Mouse (Mus musculus) hindlimb bud, embryonic 11.5 days (tissue): ENCODE data around the gene Mtg2.

Source experiments
- DNase-seq: peaks from one replicate; pipeline ENCODE4 v3.0.0-alpha.2; 2012; ENCODE audit warnings: low read depth, low spot score; ENCODE audit errors: extremely low spot score

The Mtg2 gene

DNA sequence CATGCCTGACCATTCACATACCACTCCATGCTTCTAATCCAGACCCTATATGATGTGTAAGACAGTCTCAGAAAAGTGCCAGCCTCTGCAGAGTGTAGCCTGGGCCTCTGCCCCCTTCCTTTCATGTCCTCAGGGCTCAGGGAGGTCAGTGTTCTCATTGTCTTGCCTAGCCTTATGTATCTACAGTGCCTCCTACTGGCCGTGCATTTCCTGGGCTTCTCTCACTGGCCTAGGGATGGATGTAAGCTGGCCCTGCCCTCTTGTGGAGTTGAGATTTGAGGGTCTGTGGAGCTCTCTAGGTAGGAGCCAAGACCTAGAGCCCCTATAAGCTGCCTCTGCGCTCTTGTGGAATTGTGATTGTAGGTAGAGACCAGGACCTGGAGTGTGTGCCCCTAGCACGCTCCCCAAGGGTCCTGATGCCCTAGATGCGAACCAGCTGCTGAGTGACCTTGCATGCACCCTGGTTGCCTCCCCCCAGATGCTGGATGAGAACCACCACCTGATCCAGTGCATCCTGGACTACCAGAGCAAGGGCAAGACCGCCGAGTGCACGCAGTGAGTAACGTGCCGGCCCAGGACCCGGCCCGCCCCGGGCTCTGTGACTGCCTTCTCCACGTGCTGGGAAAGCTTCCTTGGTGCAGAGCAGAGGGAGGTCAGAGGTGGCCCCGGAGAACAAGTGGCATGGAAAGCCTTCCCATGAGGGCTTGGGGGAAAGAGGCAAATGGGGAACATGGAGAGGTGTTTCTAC is 18.2 kb upstream of the Mtg2 start:
- DNase-seq: no peak

DNA sequence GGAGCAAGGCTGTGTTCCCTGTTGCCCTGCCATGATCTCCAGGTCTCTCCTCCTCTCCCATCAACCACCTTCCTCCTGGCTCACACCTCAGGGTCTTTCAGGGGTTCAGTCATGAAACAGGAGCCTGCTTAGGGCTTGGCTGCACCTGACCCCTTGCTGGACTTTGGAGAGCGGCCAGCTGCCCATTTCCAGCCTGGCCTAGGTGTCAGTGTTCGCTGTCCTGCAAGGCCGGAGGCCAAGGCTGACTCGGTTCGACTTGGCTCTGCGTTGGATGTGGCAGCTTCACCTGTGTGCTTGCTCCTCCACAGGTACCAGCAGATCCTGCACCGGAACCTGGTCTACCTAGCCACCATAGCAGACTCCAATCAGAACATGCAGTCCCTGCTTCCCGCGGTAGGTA is 17.4 kb upstream of the Mtg2 start:
- DNase-seq: no peak

DNA sequence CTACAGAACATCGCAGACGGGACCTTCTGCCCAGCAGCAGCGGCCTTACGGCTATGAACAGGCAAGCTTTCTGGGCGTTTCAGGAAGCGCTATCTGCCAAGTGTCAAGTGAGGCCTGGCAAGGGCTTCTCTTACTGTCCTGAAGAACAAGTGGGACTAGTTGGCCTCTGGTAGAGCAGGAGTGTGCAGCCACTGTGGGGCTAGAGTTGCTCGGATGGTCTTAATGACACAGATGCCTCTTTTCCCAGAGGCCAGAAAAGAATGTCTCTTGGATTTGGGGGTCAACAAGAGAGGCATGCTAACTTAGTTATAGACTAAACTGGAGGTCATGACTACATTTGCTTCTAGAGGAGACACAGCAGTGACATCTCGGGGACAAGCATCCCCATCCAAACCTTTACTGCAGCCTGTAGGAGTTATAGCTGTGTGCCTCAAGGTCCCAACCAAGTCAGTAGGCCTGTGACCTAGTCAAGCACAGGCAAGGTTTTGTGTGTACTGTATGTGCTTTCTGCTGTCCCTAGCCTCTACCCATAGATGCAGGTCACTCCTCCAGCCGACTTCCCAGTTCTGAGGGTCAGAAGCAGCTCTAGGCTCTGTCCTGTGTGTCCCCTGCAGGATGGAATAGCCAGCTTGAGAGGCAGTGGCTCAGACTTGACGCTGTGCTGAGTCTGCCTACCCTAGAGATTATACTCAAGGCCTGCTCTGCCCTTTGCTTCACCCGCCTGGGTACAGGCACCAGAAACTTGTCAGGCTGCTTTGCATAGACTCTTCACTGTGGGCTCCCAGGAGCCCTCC is 6.9 kb upstream of the Mtg2 start:
- no peak for DNase-seq

DNA sequence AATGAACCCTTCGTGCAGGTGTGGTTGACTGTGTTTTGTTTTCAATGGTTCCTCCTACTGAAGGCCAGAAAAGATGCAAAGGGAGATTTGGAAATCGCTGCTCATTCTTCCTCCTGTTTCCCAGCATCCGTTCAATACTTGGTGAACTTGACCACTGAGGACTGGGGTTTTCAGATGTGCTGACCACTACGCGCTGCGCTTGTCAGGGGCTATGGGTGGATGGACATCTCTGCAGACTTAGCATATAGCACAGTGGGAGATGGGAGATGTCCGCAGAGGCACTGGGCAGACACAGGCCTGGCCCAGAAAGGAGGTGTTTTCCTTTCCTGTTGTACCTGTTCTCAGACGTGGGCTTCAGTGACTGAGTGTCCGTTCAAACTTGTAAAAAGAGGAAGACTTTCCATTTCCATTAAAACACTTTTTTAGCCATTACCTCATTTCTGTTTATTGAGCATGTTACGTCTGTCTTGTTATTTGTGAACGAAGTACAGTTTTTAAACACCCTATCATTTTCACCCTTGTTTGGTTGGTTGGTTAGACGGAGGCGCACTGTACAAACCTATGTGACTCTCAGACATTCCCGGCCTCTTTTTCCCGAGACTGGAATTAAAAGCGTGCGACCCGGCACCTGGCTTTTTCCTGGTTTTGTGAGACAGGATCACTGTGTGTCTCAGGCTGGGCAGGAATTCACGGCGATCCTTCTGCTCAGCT is 463 bp upstream of the Mtg2 start:
- DNase-seq: no peak

DNA sequence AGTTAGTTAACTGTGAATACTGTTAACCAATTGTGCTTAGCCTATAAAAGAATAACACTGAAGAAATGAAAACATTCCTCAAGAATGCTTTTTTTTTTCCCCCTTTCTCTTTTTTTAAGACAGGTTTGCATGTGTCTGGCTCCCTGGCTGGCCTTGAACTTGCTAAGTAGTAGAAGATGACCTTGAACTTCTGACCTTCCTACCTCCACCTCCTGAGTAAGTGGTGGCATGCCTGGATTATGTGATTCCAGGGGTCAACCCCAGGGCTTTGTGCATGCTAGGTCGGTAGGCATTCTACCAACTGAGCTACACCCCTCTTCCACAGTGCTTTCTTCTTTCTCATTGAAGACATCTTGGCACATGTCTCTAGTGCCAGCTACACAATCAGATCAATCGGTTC is 1.3 kb downstream of the Mtg2 start:
- no peak for DNase-seq

DNA sequence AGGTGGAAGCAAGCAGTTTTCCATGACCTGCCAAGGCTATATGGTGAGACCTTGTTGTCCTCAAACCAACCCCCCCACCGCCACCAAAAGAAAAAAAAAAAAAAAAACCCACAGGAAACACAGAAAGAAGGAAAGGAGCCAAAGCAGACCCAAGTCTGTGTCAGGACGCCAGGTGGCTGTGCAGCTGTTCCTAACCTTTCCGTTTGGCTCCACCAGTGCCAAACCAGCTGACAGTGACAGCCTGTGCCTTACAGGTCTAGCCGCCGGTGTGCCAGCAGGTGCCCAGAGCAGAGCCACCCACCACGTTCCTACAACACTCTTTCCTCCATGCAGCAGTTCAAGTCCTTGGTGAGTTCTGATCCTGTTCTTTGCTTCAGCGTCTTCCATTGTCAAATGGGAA is 2.5 kb downstream of the Mtg2 start:
- DNase-seq: no peak

DNA sequence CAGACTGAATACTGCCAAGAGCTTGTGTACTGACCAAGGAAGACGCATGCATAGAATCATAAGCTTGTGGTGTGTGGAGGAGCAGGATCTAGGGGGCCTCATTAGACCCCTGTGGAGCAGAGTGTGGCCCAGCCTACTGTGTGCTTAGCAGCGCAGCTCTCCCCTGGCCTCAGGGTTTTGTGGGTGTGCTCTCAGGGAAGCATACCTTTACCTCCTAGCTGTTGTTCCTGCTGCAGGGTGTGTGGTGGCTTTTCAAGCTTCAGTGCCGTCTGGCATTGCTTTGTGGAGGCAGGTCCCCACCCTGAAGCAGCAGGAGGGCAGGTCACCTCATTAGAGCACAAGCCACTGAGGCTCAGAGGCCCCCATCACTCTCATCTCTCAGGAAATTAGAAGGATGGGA is 7.2 kb downstream of the Mtg2 start:
- no peak for DNase-seq

DNA sequence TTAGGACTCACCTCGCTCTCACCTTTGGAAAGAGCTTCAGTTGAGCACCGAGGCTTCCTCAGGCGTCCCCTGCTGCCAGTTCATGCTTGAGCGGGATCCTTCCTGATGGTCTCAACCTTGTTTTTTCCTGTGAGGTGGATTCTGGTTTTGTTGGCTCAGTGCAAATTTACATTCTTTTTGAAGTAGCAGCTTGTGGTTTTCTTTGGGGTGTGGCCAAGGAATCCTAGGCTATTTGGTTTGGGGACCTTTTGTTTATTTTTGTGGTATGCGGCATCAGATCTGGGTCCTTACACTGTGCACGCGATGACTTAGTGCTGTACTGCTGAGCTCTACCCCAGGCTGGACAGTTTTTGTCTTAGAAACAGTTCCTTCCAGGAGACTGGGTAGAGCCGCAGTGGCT is 10.3 kb downstream of the Mtg2 start:
- no peak for DNase-seq

DNA sequence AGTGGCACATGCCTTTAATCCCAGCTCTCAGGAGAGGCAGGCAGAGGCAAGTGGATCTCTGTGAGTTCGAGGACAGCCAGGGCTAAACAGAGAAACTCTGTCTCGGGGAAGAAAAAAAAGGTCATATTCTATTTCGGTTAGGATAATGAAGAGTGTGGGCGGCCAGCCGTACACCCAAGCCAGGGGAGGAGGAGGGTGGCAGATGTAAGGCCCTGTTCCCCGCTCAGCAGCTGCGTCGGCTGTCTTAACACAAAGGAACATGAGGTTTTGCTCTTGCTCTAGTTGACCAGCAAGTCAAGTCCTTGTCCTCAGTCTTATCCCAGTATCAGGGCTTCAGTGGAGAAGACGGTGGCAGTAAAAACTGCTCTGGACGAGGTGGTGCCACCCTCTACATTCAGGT is 12.7 kb downstream of the Mtg2 start:
- DNase-seq: no peak

DNA sequence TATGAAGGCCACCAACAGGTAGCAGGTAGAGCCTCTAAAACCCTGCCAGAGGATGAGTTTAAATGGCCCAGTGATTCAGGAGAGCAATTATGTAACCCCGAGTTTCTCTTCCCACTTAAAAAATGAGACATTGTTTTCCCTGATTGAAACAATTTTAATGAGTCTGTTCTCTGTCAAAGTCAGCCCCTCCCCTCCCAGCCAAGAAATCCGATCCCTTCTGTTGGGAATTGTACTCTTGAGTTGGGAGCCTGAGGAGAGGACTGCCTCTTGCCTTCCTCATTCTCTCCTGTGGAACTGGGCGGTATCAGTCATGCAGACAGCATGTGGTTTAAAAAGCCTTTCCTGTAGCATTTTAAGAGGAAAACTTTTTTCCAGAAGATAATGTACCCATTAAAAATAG is 14.2 kb downstream of the Mtg2 start:
- DNase-seq: no peak

DNA sequence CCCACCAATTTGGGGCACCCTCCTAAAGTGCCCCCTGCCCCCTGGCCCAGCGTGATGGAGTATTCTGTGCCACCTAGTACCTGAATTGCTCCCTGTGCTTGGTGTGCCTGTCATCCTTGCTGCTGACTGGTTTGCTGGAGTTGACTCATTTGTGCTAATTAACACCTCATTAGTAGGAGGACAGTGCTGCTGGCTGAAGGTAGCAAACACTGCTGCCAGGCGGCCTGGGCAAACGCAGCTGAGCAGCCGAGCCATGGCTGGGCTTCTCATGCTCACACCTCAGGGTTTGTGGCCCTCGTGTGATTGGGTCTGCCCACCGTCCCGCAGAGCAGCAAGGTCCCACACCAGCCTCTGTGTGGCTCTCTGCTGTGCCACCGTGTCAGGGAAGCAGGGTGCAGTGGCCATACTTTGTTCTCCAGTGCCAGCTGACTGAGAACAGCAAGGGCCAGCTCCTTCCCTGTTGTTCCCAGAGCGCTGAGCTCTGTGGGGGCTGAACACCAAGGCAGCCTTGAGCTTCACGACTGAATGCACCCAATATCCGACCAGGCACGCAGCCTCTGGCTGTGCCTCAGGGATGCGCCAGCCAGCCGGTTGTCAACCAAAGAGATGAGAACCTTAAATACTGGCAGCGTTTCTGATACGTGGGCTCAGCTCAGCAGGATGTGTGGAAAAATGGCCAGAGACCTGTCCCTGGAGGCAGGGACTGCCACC is 15.7 kb downstream of the Mtg2 start:
- DNase-seq: no peak

DNA sequence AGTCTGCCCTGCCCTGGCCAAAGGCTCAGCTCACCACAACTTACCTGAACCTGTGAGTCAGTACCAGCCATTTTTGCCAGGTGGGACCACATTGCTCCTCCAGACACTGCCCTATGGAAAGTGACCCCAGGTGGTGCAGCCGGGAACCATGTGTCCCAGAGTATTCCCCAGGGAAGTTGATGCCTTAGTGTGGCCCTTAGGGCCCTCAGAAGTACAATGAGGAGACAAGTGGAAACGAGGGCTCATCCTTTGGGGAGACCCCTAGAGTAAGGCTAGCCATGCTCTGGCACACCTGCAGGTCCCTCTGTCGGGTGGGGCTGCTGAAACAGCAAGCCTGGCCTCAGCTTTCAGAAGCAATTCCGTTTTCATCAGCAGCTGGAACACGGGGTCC is 16.2 kb downstream of the Mtg2 start:
- DNase-seq: no peak

DNA sequence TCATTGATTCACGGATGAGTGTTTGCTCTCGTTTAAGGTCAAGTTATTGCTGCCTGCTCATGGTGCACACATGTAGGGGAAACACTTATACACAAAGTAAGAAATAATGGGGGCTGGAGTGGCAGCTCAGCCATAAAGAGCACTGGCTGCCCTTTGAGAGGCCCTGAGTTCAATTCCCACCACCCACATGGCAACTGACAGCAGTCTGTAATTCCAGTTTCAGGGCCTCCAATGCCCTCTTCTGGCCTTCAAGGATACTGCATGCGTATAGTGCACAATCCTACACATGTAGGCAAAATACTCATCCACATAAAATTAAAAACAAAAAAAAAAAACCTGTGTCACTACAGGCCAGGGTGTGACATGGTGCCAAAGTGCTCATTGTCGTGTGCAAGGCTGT is 17.1 kb downstream of the Mtg2 start:
- DNase-seq: no peak

DNA sequence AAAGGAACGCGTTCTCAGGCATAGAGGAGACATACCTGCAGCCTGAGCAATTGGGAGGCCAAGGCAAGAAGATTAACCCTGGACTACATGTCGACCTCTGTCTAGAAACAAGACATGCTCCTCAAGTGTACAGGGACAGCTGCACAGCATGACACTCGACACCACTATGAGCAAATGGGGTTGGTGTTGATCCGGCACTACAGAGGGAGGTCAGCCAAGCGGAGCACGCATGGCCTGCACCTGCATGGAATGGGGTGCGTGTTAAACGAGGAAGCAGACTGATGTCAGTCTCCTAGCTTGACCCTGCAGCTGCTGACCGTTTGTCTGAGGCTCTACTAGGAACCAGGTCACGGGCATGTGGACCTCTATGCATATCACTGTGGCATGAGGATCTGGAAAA is 19.9 kb downstream of the Mtg2 start:
- DNase-seq: no peak

DNA sequence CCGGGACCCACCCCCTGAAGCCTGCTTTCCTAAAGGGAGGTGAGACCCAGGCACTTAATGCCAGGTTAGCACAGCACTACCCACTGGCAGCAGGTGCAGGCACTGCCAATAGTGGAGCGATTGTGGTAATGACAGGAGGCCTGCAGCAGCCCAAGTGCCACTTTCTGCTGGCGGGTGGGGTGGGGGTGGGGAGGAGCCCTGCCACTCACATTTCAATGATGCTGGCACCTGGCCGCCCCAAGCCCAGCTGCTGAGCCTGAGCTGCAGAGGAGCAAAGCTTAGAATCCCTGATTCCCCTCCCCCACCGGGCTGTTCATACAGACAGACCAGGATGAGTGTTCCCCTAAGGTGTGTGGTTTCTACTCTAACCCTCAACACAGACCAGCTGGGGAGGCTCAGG is 25.3 kb downstream of the Mtg2 start:
- no peak for DNase-seq

DNA sequence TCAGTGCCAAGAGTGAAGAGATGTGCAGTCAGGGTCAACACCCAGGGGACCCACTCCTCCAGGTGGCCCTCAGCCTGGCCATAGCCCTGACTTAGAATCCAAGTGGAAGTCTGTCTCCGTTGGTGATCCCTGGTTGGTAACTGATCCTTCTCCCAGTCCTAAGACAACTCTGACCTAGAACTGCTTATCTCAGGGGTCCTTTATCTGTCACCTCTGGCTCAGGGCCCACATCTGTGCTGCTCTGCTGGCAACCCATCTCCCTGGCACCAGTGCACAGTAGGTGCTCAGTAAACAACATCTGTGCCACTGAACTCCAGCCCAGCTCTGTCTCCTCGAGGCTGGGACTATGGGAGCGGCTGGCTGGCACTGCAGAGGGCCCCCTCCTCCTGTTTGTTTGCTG is 27.2 kb downstream of the Mtg2 start:
- no peak for DNase-seq

DNA sequence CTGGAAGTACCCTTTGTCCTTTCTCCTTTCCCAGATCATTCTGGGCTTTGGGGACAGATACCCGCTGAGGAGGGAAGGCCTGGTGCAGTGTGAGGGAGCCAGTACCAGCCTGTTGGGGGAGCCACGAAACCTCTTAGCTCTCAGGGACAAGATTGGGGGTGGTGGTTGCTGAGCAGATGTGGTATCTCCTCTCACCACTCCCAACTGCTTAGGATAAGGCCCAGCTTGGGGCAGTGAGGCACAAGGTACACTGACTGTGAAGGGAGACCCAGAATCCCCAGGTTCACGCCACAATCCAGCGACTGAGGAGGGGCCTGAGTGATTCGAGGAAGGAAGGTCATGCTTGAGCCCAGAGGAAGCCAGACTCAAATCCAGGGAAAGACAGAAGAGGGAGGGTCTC is 27.8 kb downstream of the Mtg2 start:
- no peak for DNase-seq

DNA sequence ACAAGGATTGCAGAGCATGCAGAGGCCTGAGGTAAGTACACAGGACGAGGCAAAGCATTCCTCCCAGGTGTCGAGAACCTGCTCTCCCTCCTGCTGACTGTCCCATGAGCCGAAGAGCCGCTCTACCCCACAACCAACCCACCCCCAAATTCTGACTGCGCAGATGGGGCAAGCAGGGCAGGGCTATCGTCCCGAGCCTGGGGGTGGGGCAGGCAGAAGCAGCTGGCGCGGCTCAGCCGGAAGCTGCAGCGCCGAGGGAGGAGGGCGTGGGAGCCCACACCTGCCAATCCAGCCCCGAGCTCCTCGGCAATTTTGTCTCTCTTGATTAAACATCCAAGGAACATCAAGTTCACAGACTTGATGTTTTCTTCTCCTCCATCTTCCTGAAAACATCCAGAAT is 29.1 kb downstream of the Mtg2 start:
- no peak for DNase-seq

DNA sequence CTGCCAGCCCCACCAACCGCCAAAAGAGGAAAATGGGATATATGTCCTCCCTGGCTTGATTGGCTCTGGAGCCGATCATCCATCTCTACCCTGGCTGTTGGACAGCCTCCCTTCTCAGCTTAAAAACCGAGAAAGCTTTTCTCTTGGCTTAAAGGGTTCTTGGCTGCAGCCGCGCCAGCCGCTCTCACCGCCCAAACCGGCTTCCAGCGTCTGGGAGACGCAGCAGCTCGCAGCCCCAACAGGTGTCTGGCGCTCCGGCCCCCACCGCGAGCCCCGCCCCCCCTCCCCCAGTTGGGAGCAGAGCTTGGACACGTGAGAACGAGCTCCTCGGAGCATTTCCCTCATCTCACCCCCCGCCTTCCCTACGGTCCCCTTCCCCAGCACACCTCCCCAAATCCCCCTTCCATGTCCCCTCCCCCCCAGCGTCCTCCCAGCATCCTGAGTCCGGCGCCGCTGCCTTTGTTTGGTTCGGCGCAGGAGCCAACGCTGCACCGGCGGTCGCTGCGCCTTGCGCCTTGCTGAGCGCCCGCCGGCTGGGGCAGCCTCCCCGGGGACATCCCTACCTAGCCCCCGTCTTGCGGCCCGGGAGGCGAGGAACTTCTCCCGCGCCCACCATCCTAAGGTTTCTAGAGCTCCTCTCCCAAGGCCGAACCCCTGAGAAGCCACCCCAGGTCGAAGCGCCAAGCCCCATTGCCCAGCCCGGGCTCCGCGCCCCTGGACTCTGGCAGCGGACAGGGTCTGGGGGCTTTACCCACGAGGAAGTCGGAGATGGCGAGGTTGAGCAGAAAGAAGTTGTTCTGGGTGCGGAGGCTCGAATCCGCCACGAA is 33.0 kb downstream of the Mtg2 start:
- DNase-seq: no peak

DNA sequence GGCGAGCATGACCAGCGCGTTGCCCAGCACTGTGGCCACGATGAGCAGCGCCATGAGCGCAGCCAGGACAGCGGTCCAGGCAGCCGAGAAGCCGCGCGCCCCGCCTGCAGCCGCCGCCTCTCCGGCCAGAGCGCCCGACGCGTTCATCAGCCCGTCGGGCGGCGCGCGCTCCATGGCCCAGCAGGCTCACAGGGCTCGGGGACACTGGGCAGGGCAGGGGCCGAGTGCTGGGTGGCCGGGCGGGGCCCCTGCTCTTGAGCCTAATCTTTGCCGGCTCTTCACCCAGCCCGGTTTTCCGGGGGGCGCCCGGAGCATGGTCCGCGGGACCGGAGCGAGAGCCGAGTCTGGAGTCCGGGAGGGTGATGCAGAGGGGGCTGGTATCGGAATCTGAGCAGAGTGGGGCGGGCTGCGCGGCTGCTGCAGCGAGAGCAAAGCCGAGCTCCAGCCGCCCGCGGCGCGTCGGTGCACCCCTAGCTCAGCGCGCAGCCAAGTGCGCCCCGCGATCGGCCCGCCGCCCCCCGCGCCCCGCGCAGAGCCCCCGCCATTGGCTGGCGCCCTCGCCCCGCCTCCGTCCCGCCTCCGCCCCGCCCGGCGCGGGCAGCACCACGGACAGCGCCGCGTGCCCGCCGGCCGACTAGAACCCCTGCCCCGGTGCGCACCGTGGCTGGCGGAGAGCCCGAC is 33.7 kb downstream of the Mtg2 start, which contains the start of gene Hrh3:
TSS of gene Hrh3 (minus strand) at position 511 of the 681 bp plus-strand sequence.
- DNase-seq: no peak
